Mouse (Mus musculus): ENCODE results near the gene P3h4.
"Not testable (repeated sequence)": the region's sequence is repeated elsewhere in the genome, so short reads cannot be mapped to it uniquely, and the experiment has no call there.

The P3h4 gene

GRCm38 (mm10) chr11:100391884-100392345 is 22.7 kb downstream of the P3h4 start:
- DNase-seq (ENCODE audit: low spot score): no peak

- DNase-seq (ENCODE audit: low spot score): no peak
These were observed 23.4 kb downstream of the P3h4 start for GRCm38 (mm10) chr11:100391081-100391883.

GRCm38 (mm10) chr11:100389931-100390445 is 24.6 kb downstream of the P3h4 start:
- no peak for DNase-seq (ENCODE audit: low spot score)

GRCm38 (mm10) chr11:100388588-100388987 is 26.0 kb downstream of the P3h4 start:
- no peak for DNase-seq (ENCODE audit: low spot score)

- DNase-seq (ENCODE audit: low spot score): no peak
These were observed 26.9 kb downstream of the P3h4 start for GRCm38 (mm10) chr11:100387589-100388375.

- no peak for DNase-seq (ENCODE audit: low spot score)
These were observed 27.5 kb downstream of the P3h4 start for GRCm38 (mm10) chr11:100387111-100387510.

- DNase-seq (ENCODE audit: low spot score): no peak
These were observed 28.1 kb downstream of the P3h4 start for GRCm38 (mm10) chr11:100386586-100386985.

GRCm38 (mm10) chr11:100385016-100385415 is 29.6 kb downstream of the P3h4 start:
- DNase-seq (ENCODE audit: low spot score): no peak

- no peak for DNase-seq (ENCODE audit: low spot score)
These were observed 32.0 kb downstream of the P3h4 start for GRCm38 (mm10) chr11:100382682-100383081.

GRCm38 (mm10) chr11:100379311-100379710 is 35.3 kb downstream of the P3h4 start:
- no peak for DNase-seq (ENCODE audit: low spot score)

- DNase-seq (ENCODE audit: low spot score): no peak
These were observed 36.2 kb downstream of the P3h4 start for GRCm38 (mm10) chr11:100378446-100378845.

GRCm38 (mm10) chr11:100377989-100378388 is 36.6 kb downstream of the P3h4 start:
- no peak for DNase-seq (ENCODE audit: low spot score)

GRCm38 (mm10) chr11:100376746-100377389 is 37.8 kb downstream of the P3h4 start:
- no peak for DNase-seq (ENCODE audit: low spot score)

GRCm38 (mm10) chr11:100376005-100376404 is 38.6 kb downstream of the P3h4 start:
- DNase-seq (ENCODE audit: low spot score): no peak

- DNase-seq (ENCODE audit: low spot score): no peak
These were observed 39.5 kb downstream of the P3h4 start for GRCm38 (mm10) chr11:100375127-100375526.

GRCm38 (mm10) chr11:100371981-100372558 is 42.6 kb downstream of the P3h4 start:
- DNase-seq (ENCODE audit: low spot score): no peak

GRCm38 (mm10) chr11:100369822-100370221 is 44.8 kb downstream of the P3h4 start:
- no peak for DNase-seq (ENCODE audit: low spot score)

GRCm38 (mm10) chr11:100369145-100369544 is 45.5 kb downstream of the P3h4 start:
- no peak for DNase-seq (ENCODE audit: low spot score)

- peak; percentile 20 for DNase-seq (ENCODE audit: low spot score)
These were observed 51.6 kb downstream of the P3h4 start for GRCm38 (mm10) chr11:100362979-100363562.

- peak; percentile 75 for DNase-seq (ENCODE audit: low spot score)
These were observed 52.2 kb downstream of the P3h4 start for GRCm38 (mm10) chr11:100362209-100362978.

- not testable (repeated sequence) for DNase-seq (ENCODE audit: low spot score)
These were observed 53.6 kb downstream of the P3h4 start for GRCm38 (mm10) chr11:100361059-100361458.
